ENCODE assay signal across 21 mouse cellular contexts in the genomic region with DNA sequence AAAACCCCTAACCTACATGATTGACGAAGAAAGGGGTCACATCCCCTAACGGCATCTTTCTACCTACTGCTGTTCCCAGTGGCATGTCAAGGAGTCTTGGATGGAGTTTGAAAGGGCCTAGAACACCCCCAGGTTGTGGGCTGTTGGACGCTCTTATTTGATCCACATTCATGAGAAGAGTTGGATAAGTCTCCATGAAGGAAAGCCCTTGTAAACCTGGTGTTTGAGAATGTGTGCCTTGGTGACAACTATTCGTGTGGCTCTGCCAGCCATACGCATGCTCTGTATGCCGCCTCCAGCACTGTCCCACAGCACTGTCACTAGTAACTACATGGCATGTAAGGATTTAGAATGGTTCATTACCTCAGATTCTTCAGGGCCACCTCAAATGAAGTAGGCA. TPM values are rescaled to one million over a fixed set of nuclear protein-coding genes. Genes with fewer than 3 reads are reported as not detected.
A peak's percentile ranks its signal among the peaks of the same experiment; 100 is the strongest.
DNase-seq lines count a peak whose midpoint lies in the region; ATAC-seq lines count a peak whose summit lies in the region.
"Had no signal": no experiment of that assay in that cellular context is flagged by ENCODE, and none has a peak within 500 bp of the region (broad histone marks: within the 10 kb centered on the region; RNA-seq: fewer than 3 reads in every experiment).

No protein-coding gene starts in this region.

- no peak overlapping the region for H3K9ac ChIP-seq in midbrain, embryonic 11.5 days (ENCODE audit: low read length)
- H3K9ac ChIP-seq in midbrain, embryonic 16.5 days (ENCODE audit: low read depth, low read length): no peak overlapping the region

- no peaks in the 10 kb centered on the region for H3K4me1 ChIP-seq in midbrain, embryonic 11.5 days (ENCODE audit: control insufficient read depth, insufficient read depth, low read length)
- H3K4me1 ChIP-seq in midbrain, embryonic 16.5 days (ENCODE audit: control insufficient read depth, insufficient read depth, low read length): no peaks in the 10 kb centered on the region

- peak; percentile 0 for DNase-seq in adrenal gland, postnatal 14 days
- no peak for DNase-seq in adrenal gland, postnatal 36 days
- DNase-seq in heart, adult 11 months: peak; percentile 66
- DNase-seq in heart, postnatal 14 days: no peak
- peak; percentile 84 for DNase-seq in midbrain, embryonic 11.5 days (ENCODE audit: low spot score, missing footprints)
- DNase-seq: adrenal gland, adult 2 months; adrenal gland, adult 8-10 months; adrenal gland, postnatal 10 days; adrenal gland, postnatal 25 days; B cell, adult 2 months; cerebellum, adult 11 months; cerebellum, adult 11-12 months; cerebellum, adult 18-20 months; cerebellum, adult 2 months; cerebellum, adult 8-10 months had no signal

- no peak overlapping the region for H3K27ac ChIP-seq in midbrain, embryonic 11.5 days (ENCODE audit: low read depth, low read length)
- H3K27ac ChIP-seq in midbrain, embryonic 16.5 days (ENCODE audit: low read length): no peak overlapping the region

- WGBS in midbrain, embryonic 11.5 days: 92% methylated on average over 6 of the region's 6 CpGs
- WGBS in midbrain, embryonic 16.5 days: 90% methylated on average over 6 of the region's 6 CpGs

- peaks cover 5% of the 10 kb centered on the region; the same call in 1 of the 2 replicates for H3K36me3 ChIP-seq in midbrain, embryonic 11.5 days (ENCODE audit: control insufficient read depth, insufficient read depth, low read length)
- H3K36me3 ChIP-seq in midbrain, embryonic 16.5 days (ENCODE audit: control insufficient read depth, insufficient read depth, low read length): peaks cover 33% of the 10 kb centered on the region

- no peaks in the 10 kb centered on the region for H3K9me3 ChIP-seq in midbrain, embryonic 11.5 days (ENCODE audit: control insufficient read depth, low read length)
- H3K9me3 ChIP-seq in midbrain, embryonic 16.5 days (replicated peaks; ENCODE audit: control insufficient read depth, low read length, poor library complexity, severe bottlenecking): no peaks in the 10 kb centered on the region
- H3K9me3 ChIP-seq: G1E had no signal

- intact Hi-C loops in heart, postnatal 14 days (cut with DNase I): no loop called here

- H3K4me3 ChIP-seq in midbrain, embryonic 11.5 days (ENCODE audit: low read depth, low read length): no peak overlapping the region
- H3K4me3 ChIP-seq in midbrain, embryonic 16.5 days (ENCODE audit: low read depth, low read length): no peak overlapping the region

- ATAC-seq in midbrain, embryonic 11.5 days (ENCODE audit: low FRiP score): no peak
- ATAC-seq in midbrain, embryonic 16.5 days: no peak
- ATAC-seq: activated CD4-positive, CD25-positive, alpha-beta regulatory T cell, adult 4 months; CD4-positive, CD25-positive, alpha-beta regulatory T cell, adult 4 months; Patski had no signal

- H3K27me3 ChIP-seq in midbrain, embryonic 11.5 days (ENCODE audit: control insufficient read depth, insufficient read depth, low read length): no peaks in the 10 kb centered on the region
- no peaks in the 10 kb centered on the region for H3K27me3 ChIP-seq in midbrain, embryonic 16.5 days (ENCODE audit: control insufficient read depth, insufficient read depth, low read depth, low read length)
- H3K27me3 ChIP-seq: CH12.LX, Patski had no signal

- H3K4me2 ChIP-seq in midbrain, embryonic 11.5 days: no peak overlapping the region
- no peak overlapping the region for H3K4me2 ChIP-seq in midbrain, embryonic 16.5 days (ENCODE audit: low read length)

RNA-seq across cellular contexts. Expression of a gene that starts 14.2 kb away (rescaled TPM):
- 3.0 and 3.5 TPM in 2 replicates for total RNA-seq in adrenal gland, postnatal 14 days (2021)
- total RNA-seq in adrenal gland, postnatal 36 days (2021): 1 to 10 TPM; 3.4 to 4.1 TPM
- 10 to 100 TPM in 1 of 2 experiments, 1 to 10 TPM in 1; 9.1 to 10.4 TPM for total RNA-seq in heart, postnatal 14 days (2021)
- polyA plus RNA-seq in midbrain, embryonic 11.5 days (2014; fragmentation: Nextera tagmentation; extraction: Ambion mirVana): 3.9 and 4.0 TPM in 2 replicates
- polyA plus RNA-seq in midbrain, embryonic 16.5 days (2015; fragmentation: Nextera tagmentation; extraction: Ambion mirVana): 7.9 and 8.6 TPM in 2 replicates

RNA-seq across cellular contexts. Expression of a gene that starts 33.3 kb away (rescaled TPM):
- total RNA-seq in adrenal gland, postnatal 14 days (2021): 9.5 and 10.7 TPM in 2 replicates
- total RNA-seq in adrenal gland, postnatal 36 days (2021): 10 to 100 TPM in 1 of 2 experiments, 1 to 10 TPM in 1; 8.8 to 10.7 TPM
- 1 to 10 TPM; 3.4 to 3.9 TPM for total RNA-seq in heart, postnatal 14 days (2021)
- 24.7 and 26.9 TPM in 2 replicates for polyA plus RNA-seq in midbrain, embryonic 11.5 days (2014; fragmentation: Nextera tagmentation; extraction: Ambion mirVana)
- 2.7 and 3.1 TPM in 2 replicates for polyA plus RNA-seq in midbrain, embryonic 16.5 days (2015; fragmentation: Nextera tagmentation; extraction: Ambion mirVana)

Comparison
In these comparisons a context has a peak if more than half of its experiments do, and no peak if none do; other contexts are left out.
1. DNase-seq: peak in adrenal gland, postnatal 14 days (single experiment), heart, adult 11 months (single experiment) and midbrain, embryonic 11.5 days (single experiment); none in adrenal gland, postnatal 36 days (0 of 2) and heart, postnatal 14 days (0 of 2).